Mouse (Mus musculus) MEL (cell line): ENCODE results near the gene Pisd. TPM values are rescaled to one million over a fixed set of nuclear protein-coding genes. Genes with fewer than 3 reads are reported as not detected.
A peak's percentile ranks its signal among the peaks of the same experiment; 100 is the strongest.

Experiments
- DNase-seq: peaks from one replicate; pipeline ENCODE4 v3.0.0; 2011; ENCODE audit warnings: low read depth, low spot score
- H3K27ac ChIP-seq: 2 replicates; pipeline ENCODE4 v1.5.1; 2012; ENCODE audit warnings: low read depth, mild to moderate bottlenecking, control low read depth, low read length, moderate library complexity; ENCODE audit not compliant: control insufficient read depth
- H3K27me3 ChIP-seq, 2 experiments: fragments of 150-350 bp in 1 of 2; sonication (generic) in 1 of 2; 2 replicates each; pipeline ENCODE4 v1.6.1; 2012; ENCODE audit warnings: low read length in 2 of 2, mild to moderate bottlenecking in 2 of 2, improper control_type of control experiment in 1 of 2, moderate library complexity in 1 of 2; ENCODE audit not compliant: insufficient read depth in 2 of 2, control insufficient read depth in 1 of 2
- H3K36me3 ChIP-seq, 2 experiments: 2 replicates each; pipeline ENCODE4 v1.6.1; 2012 to 2014; ENCODE audit warnings: low read length in 2 of 2, improper control_type of control experiment in 1 of 2, inconsistent platforms in 1 of 2, mild to moderate bottlenecking in 1 of 2; ENCODE audit not compliant: insufficient read depth in 2 of 2, control insufficient read depth in 1 of 2
- H3K4me1 ChIP-seq, 2 experiments: fragments of 150-350 bp in 1 of 2; sonication (generic) in 1 of 2; 2 replicates each; pipeline ENCODE4 v1.6.1; 2012; ENCODE audit warnings: low read length in 2 of 2, improper control_type of control experiment in 1 of 2, mild to moderate bottlenecking in 1 of 2; ENCODE audit not compliant: insufficient read depth in 2 of 2, control insufficient read depth in 1 of 2
- H3K4me3 ChIP-seq, 2 experiments: fragments of 150-350 bp in 1 of 2; sonication (generic) in 1 of 2; 2 replicates each; pipeline ENCODE4 v1.5.1; 2012; ENCODE audit warnings: low read depth in 2 of 2, low read length in 2 of 2, mild to moderate bottlenecking in 2 of 2, moderate library complexity in 2 of 2, control low read depth in 1 of 2, improper control_type of control experiment in 1 of 2; ENCODE audit not compliant: control insufficient read depth in 1 of 2, insufficient read depth in 1 of 2
- H3K79me2 ChIP-seq: 2 replicates; pipeline ENCODE4 v1.6.1; 2012; ENCODE audit warnings: mild to moderate bottlenecking, low read length, moderate library complexity; ENCODE audit not compliant: control insufficient read depth, poor library complexity, insufficient read depth
- H3K9ac ChIP-seq: 2 replicates; pipeline ENCODE4 v1.6.1; 2012; ENCODE audit warnings: low read depth, mild to moderate bottlenecking, control low read depth, low read length, moderate library complexity; ENCODE audit not compliant: control insufficient read depth, poor library complexity, severe bottlenecking
- H3K9me3 ChIP-seq: fragments of 150-350 bp; sonication (generic); replicated peaks from 2 replicates; pipeline ENCODE4 v1.6.1; 2012; ENCODE audit warnings: mild to moderate bottlenecking, low read length, improper control_type of control experiment, moderate library complexity; ENCODE audit not compliant: insufficient read depth
- BHLHE40 ChIP-seq: IDR thresholded peaks from 2 replicates; pipeline ENCODE4 v1.6.1; 2012; ENCODE audit warnings: low read depth, mild to moderate bottlenecking, inconsistent platforms, low read length, improper control_type of control experiment, borderline replicate concordance
- CHD2 ChIP-seq: IDR thresholded peaks from 2 replicates; pipeline ENCODE4 v1.6.1; 2011; ENCODE audit warnings: low read length, improper control_type of control experiment
- ELF1 ChIP-seq: IDR thresholded peaks from 2 replicates; pipeline ENCODE4 v1.6.1; 2014; ENCODE audit warnings: low read depth, mild to moderate bottlenecking, inconsistent platforms, low read length, improper control_type of control experiment, moderate library complexity
- ETS1 ChIP-seq: IDR thresholded peaks from 2 replicates; pipeline ENCODE4 v1.6.1; 2012; ENCODE audit warnings: low read depth, mild to moderate bottlenecking, inconsistent platforms, low read length, improper control_type of control experiment, moderate library complexity
- GABPA ChIP-seq: IDR thresholded peaks from 2 replicates; pipeline ENCODE4 v1.6.1; 2012; ENCODE audit warnings: low read depth, mild to moderate bottlenecking, inconsistent platforms, low read length, improper control_type of control experiment, moderate library complexity
- GATA1 ChIP-seq: IDR thresholded peaks from 2 replicates; pipeline ENCODE4 v1.6.1; 2011; ENCODE audit warnings: low read depth, low read length, improper control_type of control experiment
- HCFC1 ChIP-seq: IDR thresholded peaks from 2 replicates; pipeline ENCODE4 v1.6.1; 2012; ENCODE audit warnings: low read depth, mild to moderate bottlenecking, inconsistent platforms, low read length, improper control_type of control experiment, moderate library complexity
- MAFK ChIP-seq: IDR thresholded peaks from 2 replicates; pipeline ENCODE4 v1.6.1; 2011; ENCODE audit warnings: low read depth, mild to moderate bottlenecking, low read length, improper control_type of control experiment, borderline replicate concordance
- MAX ChIP-seq: IDR thresholded peaks from 2 replicates; pipeline ENCODE4 v1.6.1; 2011; ENCODE audit warnings: low read length, improper control_type of control experiment
- MAZ ChIP-seq: IDR thresholded peaks from 2 replicates; pipeline ENCODE4 v1.6.1; 2012; ENCODE audit warnings: low read depth, mild to moderate bottlenecking, inconsistent platforms, low read length, improper control_type of control experiment
- NELFE ChIP-seq: IDR thresholded peaks from 2 replicates; pipeline ENCODE4 v1.6.1; 2011; ENCODE audit warnings: low read depth, low read length, improper control_type of control experiment
- POLR2A ChIP-seq, 2 experiments: IDR thresholded peaks; 2 replicates each; pipeline ENCODE4 v1.6.1; 2011 to 2012; ENCODE audit warnings: low read length in 2 of 2, mild to moderate bottlenecking in 2 of 2, control low read depth in 1 of 2, improper control_type of control experiment in 1 of 2, low read depth in 1 of 2, moderate library complexity in 1 of 2; ENCODE audit not compliant: control insufficient read depth in 1 of 2, insufficient read depth in 1 of 2, poor library complexity in 1 of 2
- POLR2AphosphoS5 ChIP-seq: IDR thresholded peaks from 2 replicates; pipeline ENCODE4 v1.6.1; 2012; ENCODE audit warnings: low read depth, borderline replicate concordance, mild to moderate bottlenecking, inconsistent platforms, low read length, moderate library complexity, mixed read lengths
- RAD21 ChIP-seq: IDR thresholded peaks from 2 replicates; pipeline ENCODE4 v1.6.1; 2011; ENCODE audit warnings: mild to moderate bottlenecking, low read depth, low read length, improper control_type of control experiment
- RCOR1 ChIP-seq: IDR thresholded peaks from 2 replicates; pipeline ENCODE4 v1.6.1; 2012; ENCODE audit warnings: low read depth, mild to moderate bottlenecking, inconsistent platforms, low read length, improper control_type of control experiment
- SIN3A ChIP-seq: IDR thresholded peaks from 2 replicates; pipeline ENCODE4 v1.6.1; 2012; ENCODE audit warnings: low read length, improper control_type of control experiment, inconsistent platforms
- SMC3 ChIP-seq: IDR thresholded peaks from 2 replicates; pipeline ENCODE4 v1.6.1; 2011; ENCODE audit warnings: low read depth, low read length, improper control_type of control experiment
- TBP ChIP-seq: IDR thresholded peaks from 2 replicates; pipeline ENCODE4 v1.8.0; 2011; ENCODE audit warnings: low read depth, low read length, improper control_type of control experiment
- UBTF ChIP-seq: IDR thresholded peaks from 2 replicates; pipeline ENCODE4 v1.6.1; 2012; ENCODE audit warnings: low read depth, mild to moderate bottlenecking, inconsistent platforms, low read length, improper control_type of control experiment, moderate library complexity, borderline replicate concordance; ENCODE audit not compliant: insufficient read depth
- USF2 ChIP-seq, 2 experiments: IDR thresholded peaks; 2 replicates each; pipeline ENCODE4 v1.6.1; 2011 to 2012; ENCODE audit warnings: improper control_type of control experiment in 2 of 2, low read length in 2 of 2, borderline replicate concordance in 1 of 2, inconsistent platforms in 1 of 2, low read depth in 1 of 2, mild to moderate bottlenecking in 1 of 2; ENCODE audit not compliant: insufficient read depth in 1 of 2
- ZC3H11A ChIP-seq: IDR thresholded peaks from 2 replicates; pipeline ENCODE4 v1.6.1; 2012; ENCODE audit warnings: low read depth, mild to moderate bottlenecking, inconsistent platforms, low read length, improper control_type of control experiment
- ZKSCAN1 ChIP-seq: IDR thresholded peaks from 2 replicates; pipeline ENCODE4 v1.6.1; 2012; ENCODE audit warnings: low read depth, mild to moderate bottlenecking, inconsistent platforms, low read length, improper control_type of control experiment, moderate library complexity
- ZMIZ1 ChIP-seq: IDR thresholded peaks from 2 replicates; pipeline ENCODE4 v1.6.1; 2012; ENCODE audit warnings: low read depth, mild to moderate bottlenecking, inconsistent platforms, low read length, improper control_type of control experiment, moderate library complexity
- ZNF384 ChIP-seq: IDR thresholded peaks from 2 replicates; pipeline ENCODE4 v1.6.1; 2012; ENCODE audit warnings: low read depth, mild to moderate bottlenecking, inconsistent platforms, low read length, improper control_type of control experiment
- polyA plus RNA-seq, 2 experiments: library from polyadenylated mRNA; stranded (reverse) in 1 of 2; unstranded in 1 of 2; fragments of >175 nt in 1 of 2; fragments of >200 nt in 1 of 2; gene quantifications; 2 replicates each; pipeline versions ENCODE4 v1.2.1 to v1.2.4; 2012; ENCODE audit warnings: low replicate concordance in 2 of 2, low read depth in 1 of 2; ENCODE audit not compliant: insufficient read length in 2 of 2, insufficient read depth in 1 of 2, missing spikeins in 1 of 2
- total RNA-seq: library from RNA; depleted of rRNA; stranded (reverse); fragments of 300-350 nt; gene quantifications from 2 replicates; pipeline ENCODE4 v1.2.3, GENCODE M21; 2012

The Pisd gene
- total and polyA plus RNA-seq, 3 experiments: 59.5 to 76.3 (median 70.1) TPM

DNA sequence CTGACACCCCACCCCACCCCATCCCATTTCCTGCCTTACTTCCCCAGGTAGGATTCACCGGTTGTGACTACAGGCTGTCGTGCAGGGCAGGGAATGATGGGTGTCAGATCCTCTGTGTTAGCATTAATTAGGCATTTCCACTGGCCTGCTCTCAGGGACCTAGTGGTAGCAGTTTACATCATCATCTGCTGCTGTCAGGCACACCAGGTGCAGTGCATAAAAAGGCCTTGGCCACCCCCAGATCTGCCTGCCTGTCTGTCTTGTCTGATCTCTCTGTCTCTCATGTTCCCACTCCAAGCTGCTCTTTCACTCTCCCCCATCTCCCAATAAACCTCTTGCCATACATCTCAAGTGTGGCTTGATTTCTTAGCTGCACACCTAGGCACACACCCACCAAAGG lies 33.7 kb downstream of the Pisd start:
- Histone ChIP-seq H3K4me1 (peaks cover 0 to 3% of the 10 kb centered on the region in 2 experiments; a peak in 1 of 4 replicates), H3K4me3 (no peak overlapping the region), H3K9me3 (no peaks in the 10 kb centered on the region), H3K27me3 (no peaks in the 10 kb centered on the region), H3K27ac (no peak overlapping the region), H3K36me3 (peaks cover 0 to 2% of the 10 kb centered on the region in 2 experiments; a peak in 1 of 4 replicates), H3K9ac (no peak overlapping the region), H3K79me2 (no peaks in the 10 kb centered on the region)
- TF ChIP-seq BHLHE40: no peak
- TF ChIP-seq CHD2: no peak
- no peak for TF ChIP-seq POLR2AphosphoS5
- no peak for TF ChIP-seq RAD21
- no peak for TF ChIP-seq USF2 (IDR thresholded peaks at IDR 0.05; ENCODE audit: borderline replicate concordance in 1 of 2, insufficient read depth in 1 of 2, low read depth in 1 of 2, low read length in 2 of 2)
- no peak for DNase-seq

DNA sequence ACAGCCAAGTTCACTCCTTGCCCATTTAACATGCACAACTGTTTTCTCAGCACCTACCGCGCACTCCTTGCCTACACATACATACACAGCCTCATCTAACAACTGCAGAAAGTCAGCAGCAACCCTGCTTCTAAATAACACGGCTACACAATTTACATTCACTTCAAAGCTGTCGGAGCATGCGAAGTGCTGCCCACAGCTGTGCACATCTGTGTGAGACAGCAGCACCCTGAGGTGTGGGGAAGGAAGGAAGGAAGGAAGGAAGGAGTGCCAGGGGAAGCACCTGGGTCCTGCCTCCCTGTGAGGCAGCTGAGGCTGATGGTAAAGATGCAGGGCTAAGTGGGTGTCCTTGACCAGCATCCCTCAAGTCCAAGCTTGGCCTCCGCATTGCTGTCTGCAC lies 36.5 kb downstream of the Pisd start:
- no peak overlapping the region for H3K27ac ChIP-seq
- peaks cover 3 to 7% of the 10 kb centered on the region in 2 experiments; a peak in 2 of 4 replicates for H3K4me1 ChIP-seq
- DNase-seq: no peak
- H3K27me3 ChIP-seq: no peaks in the 10 kb centered on the region
- H3K4me3 ChIP-seq: no peak overlapping the region
- H3K9me3 ChIP-seq: no peaks in the 10 kb centered on the region
- H3K79me2 ChIP-seq: no peaks in the 10 kb centered on the region
- H3K36me3 ChIP-seq: peaks cover 0 to 4% of the 10 kb centered on the region in 2 experiments; a peak in 2 of 4 replicates
- TF ChIP-seq HCFC1 (no peak), SIN3A (no peak), ZMIZ1 (no peak), ZNF384 (no peak), GATA1 (no peak), ZC3H11A (no peak)
- H3K9ac ChIP-seq: no peak overlapping the region

DNA sequence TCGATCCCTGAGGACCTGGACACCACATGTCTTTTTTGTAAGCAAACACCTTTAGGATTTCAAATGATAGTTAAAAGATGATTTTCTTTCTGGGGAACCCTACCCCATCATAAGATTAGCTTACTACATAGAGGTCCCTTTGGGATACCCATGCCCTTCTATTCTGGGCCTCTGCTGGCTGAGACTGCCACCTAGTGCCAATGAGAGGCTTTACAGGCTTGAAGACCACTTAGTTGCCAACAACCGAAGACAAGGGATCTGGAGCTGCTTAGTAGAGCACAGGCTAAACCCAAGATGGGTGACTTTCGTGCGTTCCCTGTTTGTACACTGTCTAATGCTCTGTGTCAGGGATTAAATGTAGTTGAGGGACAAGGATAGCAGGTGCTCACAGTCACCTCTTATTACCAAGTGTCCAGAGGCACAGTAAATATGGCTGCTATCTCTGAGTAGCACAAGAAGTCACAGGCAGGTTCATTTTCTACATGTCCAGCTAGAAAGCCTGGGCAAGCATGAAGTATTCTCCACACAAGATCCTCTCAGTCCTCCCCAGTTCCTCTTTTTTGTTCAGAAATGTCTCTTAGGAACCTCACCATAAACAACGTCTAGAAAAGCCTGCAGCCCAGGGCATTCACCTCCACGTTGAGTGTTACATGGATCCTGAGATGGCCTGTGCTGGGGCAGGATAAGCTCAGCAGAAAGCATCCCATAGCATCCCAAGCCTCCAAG lies 37.6 kb downstream of the Pisd start:
- Histone ChIP-seq H3K27ac (no peak overlapping the region), H3K4me1 (peaks cover 3 to 7% of the 10 kb centered on the region in 2 experiments; a peak in 2 of 4 replicates), H3K4me3 (no peak overlapping the region), H3K79me2 (no peaks in the 10 kb centered on the region), H3K9ac (no peak overlapping the region), H3K9me3 (no peaks in the 10 kb centered on the region), H3K27me3 (no peaks in the 10 kb centered on the region), H3K36me3 (peaks cover 0 to 4% of the 10 kb centered on the region in 2 experiments; a peak in 2 of 4 replicates)
- DNase-seq: peak; percentile 73
- TF ChIP-seq ZMIZ1 (no peak), USF2 (IDR thresholded peaks at IDR 0.05; ENCODE audit: borderline replicate concordance in 1 of 2, insufficient read depth in 1 of 2, low read depth in 1 of 2, low read length in 2 of 2) (no peak), ELF1 (no peak), RCOR1 (no peak), POLR2A (IDR thresholded peaks at IDR 0.05; ENCODE audit: control insufficient read depth in 1 of 2, insufficient read depth in 1 of 2, low read depth in 1 of 2, low read length in 2 of 2, poor library complexity in 1 of 2) (no peak), RAD21 (peak; percentile 67), GABPA (no peak), TBP (no peak), UBTF (no peak), ZKSCAN1 (no peak), ZC3H11A (peak; percentile 47), ETS1 (no peak), NELFE (no peak), MAFK (no peak), SMC3 (peak; percentile 61), MAZ (0 out of 2 replicates have a peak, but pooled peaks have one; percentile 31), GATA1 (no peak), MAX (0 out of 2 replicates have a peak, but pooled peaks have one; percentile 17)
